Mouse (Mus musculus): ENCODE results near the gene Camta1.

Gene Camta1

GRCm38 (mm10) chr4:151520103-151520502 lies 341.6 kb downstream of the Camta1 start:
- no peak for DNase-seq (ENCODE audit: low spot score)

GRCm38 (mm10) chr4:151519011-151519410 lies 342.7 kb downstream of the Camta1 start:
- no peak for DNase-seq (ENCODE audit: low spot score)

GRCm38 (mm10) chr4:151516998-151517799 lies 344.5 kb downstream of the Camta1 start:
- DNase-seq (ENCODE audit: low spot score), result peak; percentile 2

GRCm38 (mm10) chr4:151515316-151515715 lies 346.4 kb downstream of the Camta1 start:
- DNase-seq (ENCODE audit: low spot score), result no peak

- no peak for DNase-seq (ENCODE audit: low spot score)
These were observed 350.6 kb downstream of the Camta1 start for GRCm38 (mm10) chr4:151511092-151511491.

- DNase-seq (ENCODE audit: low spot score), result no peak
These were observed 351.3 kb downstream of the Camta1 start for GRCm38 (mm10) chr4:151510417-151510816.

GRCm38 (mm10) chr4:151506701-151507100 lies 355.0 kb downstream of the Camta1 start:
- DNase-seq (ENCODE audit: low spot score), result no peak

GRCm38 (mm10) chr4:151498481-151499276 lies 363.0 kb downstream of the Camta1 start:
- DNase-seq (ENCODE audit: low spot score), result no peak

- no peak for DNase-seq (ENCODE audit: low spot score)
These were observed 365.1 kb downstream of the Camta1 start for GRCm38 (mm10) chr4:151496581-151496980.

GRCm38 (mm10) chr4:151495276-151495882 lies 366.3 kb downstream of the Camta1 start:
- DNase-seq (ENCODE audit: low spot score), result no peak

- no peak for DNase-seq (ENCODE audit: low spot score)
These were observed 368.9 kb downstream of the Camta1 start for GRCm38 (mm10) chr4:151492786-151493185.

- no peak for DNase-seq (ENCODE audit: low spot score)
These were observed 377.7 kb downstream of the Camta1 start for GRCm38 (mm10) chr4:151483977-151484313.

GRCm38 (mm10) chr4:151483299-151483976 lies 378.2 kb downstream of the Camta1 start:
- DNase-seq (ENCODE audit: low spot score), result peak; percentile 9

- no peak for DNase-seq (ENCODE audit: low spot score)
These were observed 380.7 kb downstream of the Camta1 start for GRCm38 (mm10) chr4:151480928-151481327.

- no peak for DNase-seq (ENCODE audit: low spot score)
These were observed 383.7 kb downstream of the Camta1 start for GRCm38 (mm10) chr4:151477950-151478349.

- DNase-seq (ENCODE audit: low spot score), result no peak
These were observed 386.7 kb downstream of the Camta1 start for GRCm38 (mm10) chr4:151474895-151475470.

- no peak for DNase-seq (ENCODE audit: low spot score)
These were observed 389.8 kb downstream of the Camta1 start for GRCm38 (mm10) chr4:151471886-151472285.

- no peak for DNase-seq (ENCODE audit: low spot score)
These were observed 393.3 kb downstream of the Camta1 start for GRCm38 (mm10) chr4:151468381-151468780.

GRCm38 (mm10) chr4:151458686-151459085 lies 403.0 kb downstream of the Camta1 start:
- DNase-seq (ENCODE audit: low spot score), result no peak

- DNase-seq (ENCODE audit: low spot score), result no peak
These were observed 407.1 kb downstream of the Camta1 start for GRCm38 (mm10) chr4:151454611-151455010.

GRCm38 (mm10) chr4:151454065-151454464 lies 407.6 kb downstream of the Camta1 start:
- no peak for DNase-seq (ENCODE audit: low spot score)

GRCm38 (mm10) chr4:151451885-151452284 lies 409.8 kb downstream of the Camta1 start:
- no peak for DNase-seq (ENCODE audit: low spot score)

Measured in lung, postnatal 25 days (tissue).